Mouse (Mus musculus) spleen, adult 2 months (tissue): ENCODE measurements around the gene Itpkb. TPM values are rescaled to one million over a fixed set of nuclear protein-coding genes. Genes with fewer than 3 reads are reported as not detected.

Source experiments
- DNase-seq, 2 experiments: peaks; one replicate each; pipeline versions ENCODE4 v3.0.0 to v3.0.0-alpha.2; 2012 to 2021; ENCODE audit warnings: low spot score in 2 of 2, low read depth in 1 of 2
- H3K27ac ChIP-seq: fragments of 200-500 bp; 2 replicates; pipeline ENCODE4 v1.5.1; 2012; ENCODE audit warnings: low read length, inconsistent platforms; ENCODE audit not compliant: insufficient read depth
- H3K27me3 ChIP-seq: fragments of 200-500 bp; 2 replicates; pipeline ENCODE4 v1.6.1; 2012; ENCODE audit warnings: mild to moderate bottlenecking, moderate library complexity, low read length, inconsistent platforms; ENCODE audit not compliant: control insufficient read depth, insufficient read depth
- H3K36me3 ChIP-seq: fragments of 200-500 bp; 2 replicates; pipeline ENCODE4 v1.6.1; 2012; ENCODE audit warnings: mild to moderate bottlenecking, low read length, inconsistent platforms; ENCODE audit not compliant: control insufficient read depth, insufficient read depth
- H3K4me1 ChIP-seq: fragments of 200-500 bp; 2 replicates; pipeline ENCODE4 v1.6.1; 2011; ENCODE audit warnings: inconsistent platforms; ENCODE audit not compliant: control insufficient read depth, insufficient read depth, insufficient read length
- H3K4me3 ChIP-seq: fragments of 200-500 bp; 2 replicates; pipeline ENCODE4 v1.5.1; 2011; ENCODE audit warnings: mild to moderate bottlenecking, inconsistent platforms; ENCODE audit not compliant: insufficient read depth, insufficient read length; ENCODE audit errors: extremely low read depth
- CTCF ChIP-seq: fragments of 200-500 bp; IDR thresholded peaks from 2 replicates; pipeline ENCODE4 v1.5.1; 2011; ENCODE audit warnings: mild to moderate bottlenecking, inconsistent platforms; ENCODE audit not compliant: insufficient read depth, insufficient read length, insufficient replicate concordance; ENCODE audit errors: extremely low read depth
- POLR2A ChIP-seq: fragments of 200-500 bp; IDR thresholded peaks from 2 replicates; pipeline ENCODE4 v1.6.1; 2011; ENCODE audit warnings: low read depth, low read length, inconsistent platforms
- WGBS: fragments of 180-500 bp; shearing (Covaris S2); methylation state at CpG from one replicate; pipeline ENCODE4 v1.1.7; 2018; 5-methylcytosine and 5-hydroxymethylcytosine counted together
- polyA plus RNA-seq: library from polyadenylated mRNA; depleted of rRNA; stranded (reverse); fragments of >200 nt; gene quantifications from 2 replicates; pipeline ENCODE4 v1.2.3, GENCODE M21; 2012; rRNA removed

Itpkb gene
- polyA plus RNA-seq, result 22.9 and 24.7 TPM in 2 replicates

DNA sequence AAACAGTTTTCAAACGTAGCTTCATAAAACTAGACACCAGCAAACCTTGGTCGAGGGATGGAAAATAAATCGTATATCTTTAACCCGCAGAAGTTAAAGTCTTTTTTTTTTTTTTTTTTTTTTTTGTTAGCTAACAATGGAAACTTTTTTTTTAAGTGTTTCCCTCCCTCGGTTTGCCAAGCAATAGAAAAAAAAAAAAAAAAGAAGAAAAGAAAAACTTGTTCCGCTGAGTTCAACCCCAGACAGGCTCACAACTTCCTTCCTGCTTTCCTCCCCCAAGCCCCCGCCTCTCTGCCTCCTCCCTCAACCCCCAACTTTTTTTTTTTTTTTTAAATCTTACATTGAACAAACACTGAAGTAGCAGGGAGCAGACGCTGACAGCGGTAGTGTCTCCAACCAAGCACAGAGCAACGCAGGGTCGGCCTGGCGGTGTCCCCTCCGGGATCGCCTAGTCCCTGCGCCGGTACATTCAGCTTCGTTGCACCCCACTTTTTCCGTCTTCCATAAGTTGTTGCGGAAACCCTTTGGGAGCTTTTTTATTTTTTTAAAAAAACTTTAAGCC is at the start of gene Itpkb:
TSS of gene Itpkb (plus strand) at position 341 of the 562 bp plus-strand sequence.
- TF ChIP-seq CTCF, result no peak
- TF ChIP-seq POLR2A, result peak; percentile 95
- Histone ChIP-seq H3K36me3 (peaks cover 21% of the 10 kb centered on the region), H3K4me1 (peaks cover 34% of the 10 kb centered on the region), H3K4me3 (peak within 1 kb of the TSS; percentile 94), H3K27me3 (no peaks in the 10 kb centered on the region), H3K27ac (peak within 1 kb of the TSS; percentile 98)
- under 1% methylated on average over 19 of the region's 19 CpGs for WGBS
- peak; percentile 82 to 89 for DNase-seq

DNA sequence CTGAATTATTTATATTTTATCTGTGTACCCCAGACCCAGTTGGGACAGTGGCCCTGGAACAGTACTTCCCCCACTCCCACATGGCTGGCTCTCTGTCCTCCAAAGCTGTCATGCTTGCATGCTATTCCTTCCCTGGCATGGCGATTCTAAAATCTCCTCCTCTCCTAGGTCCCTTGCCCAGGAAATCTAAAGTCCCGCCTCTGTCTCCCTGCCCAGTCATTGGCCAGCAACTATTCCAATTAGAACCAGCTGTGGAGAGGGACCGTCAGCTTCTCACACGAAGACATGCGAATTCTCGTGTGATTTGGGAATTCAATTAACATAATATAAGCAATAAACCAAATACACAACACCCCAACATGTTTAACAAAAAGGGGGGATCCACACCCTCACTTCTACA is 47.7 kb upstream of the Itpkb start:
- no peak for DNase-seq
- TF ChIP-seq POLR2A, result no peak
- no peak for TF ChIP-seq CTCF
- Histone ChIP-seq H3K4me1 (peaks cover 4% of the 10 kb centered on the region; the same call in 1 of the 2 replicates), H3K4me3 (no peak overlapping the region), H3K27me3 (no peaks in the 10 kb centered on the region), H3K36me3 (no peaks in the 10 kb centered on the region), H3K27ac (no peak overlapping the region)
- WGBS, result 87% methylated on average over 6 of the region's 6 CpGs

- Histone ChIP-seq H3K4me1 (peaks cover 4% of the 10 kb centered on the region; the same call in 1 of the 2 replicates), H3K27me3 (no peaks in the 10 kb centered on the region), H3K27ac (no peak overlapping the region), H3K4me3 (no peak overlapping the region), H3K36me3 (no peaks in the 10 kb centered on the region)
- 75% methylated on average over 16 of the region's 16 CpGs for WGBS
- DNase-seq, result no peak
- TF ChIP-seq POLR2A (no peak), CTCF (no peak)
Observed at GRCm38 (mm10) chr1:180283813-180284768, 46.2 kb upstream of the Itpkb start.

- TF ChIP-seq POLR2A, result no peak
- no peak for TF ChIP-seq CTCF
- 80% methylated on average over 15 of the region's 15 CpGs for WGBS
- no peaks in the 10 kb centered on the region for H3K36me3 ChIP-seq
- DNase-seq, result no peak
- no peaks in the 10 kb centered on the region for H3K27me3 ChIP-seq
- no peak overlapping the region for H3K4me3 ChIP-seq
- H3K4me1 ChIP-seq, result no peaks in the 10 kb centered on the region
- no peak overlapping the region for H3K27ac ChIP-seq
Observed at GRCm38 (mm10) chr1:180286081-180286831, 44.0 kb upstream of the Itpkb start.

DNA sequence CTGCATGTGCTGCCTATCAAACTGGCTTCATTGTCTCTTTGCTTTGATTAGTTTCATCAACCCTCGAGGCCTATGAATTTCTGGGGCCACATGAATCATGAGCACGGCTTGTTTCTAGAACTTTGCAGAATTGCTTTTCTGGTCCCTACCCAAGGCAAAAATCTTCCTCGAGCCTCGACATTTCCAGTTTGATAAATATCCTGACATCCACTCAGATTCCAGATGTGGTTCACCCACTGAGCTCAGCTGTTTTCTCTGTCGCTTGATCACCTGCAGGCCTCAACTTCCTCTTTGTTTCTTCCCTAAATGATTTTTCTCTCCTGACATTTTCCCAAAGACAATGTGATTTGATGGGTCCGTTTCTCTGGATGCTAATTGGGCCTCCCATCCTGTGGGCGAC is 42.1 kb upstream of the Itpkb start:
- no peaks in the 10 kb centered on the region for H3K27me3 ChIP-seq
- TF ChIP-seq CTCF (no peak), POLR2A (no peak)
- H3K4me3 ChIP-seq, result no peak overlapping the region
- no peak overlapping the region for H3K27ac ChIP-seq
- 67% methylated on average over 7 of the region's 7 CpGs for WGBS
- H3K4me1 ChIP-seq, result no peaks in the 10 kb centered on the region
- H3K36me3 ChIP-seq, result no peaks in the 10 kb centered on the region
- no peak for DNase-seq

GRCm38 (mm10) chr1:180288872-180289468 is 41.3 kb upstream of the Itpkb start:
- no peak for DNase-seq
- Histone ChIP-seq H3K36me3 (no peaks in the 10 kb centered on the region), H3K4me1 (no peaks in the 10 kb centered on the region), H3K4me3 (no peak overlapping the region), H3K27ac (no peak overlapping the region), H3K27me3 (no peaks in the 10 kb centered on the region)
- WGBS, result 85% methylated on average over 7 of the region's 7 CpGs
- TF ChIP-seq POLR2A (no peak), CTCF (no peak)
